Mouse (Mus musculus) adipocyte (in vitro differentiated cells): ENCODE results near the gene Shoc2.
"Not testable (repeated sequence)": the region's sequence is repeated elsewhere in the genome, so short reads cannot be mapped to it uniquely, and the experiment has no call there.

Experiments used
- DNase-seq: peaks from one replicate; pipeline ENCODE4 v3.0.0-alpha.2; 2016; ENCODE audit warnings: low spot score

Shoc2 gene

DNA sequence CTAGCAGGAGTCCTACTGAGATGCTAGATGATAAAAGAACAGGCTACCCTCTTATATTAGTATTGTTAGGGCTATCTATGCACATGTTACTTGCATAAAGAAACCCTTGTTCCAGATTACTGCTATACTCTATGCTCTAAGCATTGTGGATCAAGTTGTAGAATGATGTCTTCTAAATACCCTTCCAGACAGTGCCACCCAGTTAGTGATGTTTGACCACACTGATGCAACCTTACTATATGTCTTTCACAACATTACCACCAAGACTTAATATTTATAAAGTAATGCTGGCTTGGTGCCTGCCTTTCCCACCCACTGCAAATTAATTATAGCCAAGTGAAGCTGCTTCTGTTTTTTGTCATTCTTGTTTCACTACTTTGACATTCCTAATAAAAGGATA, 11.1 kb upstream of the Shoc2 start:
- no peak for DNase-seq

- peak; percentile 52 for DNase-seq
These were observed 10.1 kb upstream of the Shoc2 start for GRCm38 (mm10) chr19:53934046-53934445.

DNA sequence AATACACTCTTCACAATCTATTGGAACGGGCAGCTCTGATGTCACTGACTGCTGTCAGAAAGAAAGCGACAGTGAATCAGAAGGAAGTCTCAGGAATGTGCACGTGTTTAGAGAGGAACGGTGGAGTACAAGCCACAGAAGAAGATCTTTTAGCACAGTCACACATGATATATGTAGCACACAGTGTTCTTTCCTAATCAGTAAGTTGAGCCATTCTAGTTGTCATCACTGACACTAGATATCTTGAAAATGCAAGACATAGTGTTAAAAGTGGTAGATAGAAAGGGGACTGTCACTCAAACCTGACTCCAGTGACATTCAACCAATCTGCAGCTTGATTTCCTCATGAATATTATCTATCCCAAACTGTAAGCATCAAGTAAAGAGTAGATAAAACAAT, 4.6 kb upstream of the Shoc2 start:
- DNase-seq: no peak

- DNase-seq: no peak
These were observed 3.0 kb upstream of the Shoc2 start for GRCm38 (mm10) chr19:53941139-53941538.

- no peak for DNase-seq
These were observed 1.8 kb upstream of the Shoc2 start for GRCm38 (mm10) chr19:53942342-53942741.

GRCm38 (mm10) chr19:53944786-53945169, 672 bp downstream of the Shoc2 start:
- no peak for DNase-seq

DNA sequence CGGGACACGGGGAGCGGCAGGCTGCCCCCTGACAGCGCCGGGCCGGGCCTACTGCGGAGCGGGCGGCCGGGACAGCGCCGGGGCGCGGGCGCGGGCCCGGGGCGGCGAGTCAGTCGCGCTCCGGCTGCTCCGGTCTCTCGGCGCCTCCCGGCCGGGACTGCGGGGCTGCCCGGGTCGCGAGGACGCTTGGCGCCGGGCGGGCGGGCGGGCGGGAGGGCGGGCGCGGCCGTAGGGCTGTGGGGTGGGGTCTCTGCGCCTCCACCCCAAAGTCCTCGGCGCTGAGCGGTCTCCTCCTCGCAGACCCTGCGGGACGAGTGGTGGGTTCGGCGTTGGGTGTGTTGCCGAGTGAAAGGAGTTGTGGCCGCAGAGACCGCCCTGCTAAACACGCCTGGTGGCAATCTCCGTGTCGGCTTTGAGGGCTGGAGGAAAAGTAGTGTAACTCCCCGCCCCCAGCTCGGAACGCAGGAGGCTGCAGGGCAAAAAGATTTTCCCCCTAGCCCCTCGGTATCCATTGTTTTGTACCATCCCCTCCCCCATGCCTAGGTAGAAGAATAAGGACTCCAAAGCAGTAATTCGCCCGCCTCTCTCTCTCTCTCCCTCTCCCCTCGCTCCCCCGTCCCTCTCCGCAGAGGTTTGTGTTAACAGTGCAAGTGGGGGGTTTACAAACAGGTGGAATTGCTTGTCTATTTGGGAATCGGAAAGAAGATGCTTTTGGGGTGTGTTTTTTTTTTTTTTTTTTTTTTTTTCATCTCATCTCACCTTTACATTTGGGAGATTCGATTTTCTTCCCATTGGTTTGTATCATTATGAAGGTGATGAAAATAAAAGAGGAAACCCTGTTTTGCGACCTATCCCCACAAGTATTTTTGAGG, 1.3 kb downstream of the Shoc2 start:
- DNase-seq: peak; percentile 51

GRCm38 (mm10) chr19:53957513-53957912, 13.4 kb downstream of the Shoc2 start:
- no peak for DNase-seq

DNA sequence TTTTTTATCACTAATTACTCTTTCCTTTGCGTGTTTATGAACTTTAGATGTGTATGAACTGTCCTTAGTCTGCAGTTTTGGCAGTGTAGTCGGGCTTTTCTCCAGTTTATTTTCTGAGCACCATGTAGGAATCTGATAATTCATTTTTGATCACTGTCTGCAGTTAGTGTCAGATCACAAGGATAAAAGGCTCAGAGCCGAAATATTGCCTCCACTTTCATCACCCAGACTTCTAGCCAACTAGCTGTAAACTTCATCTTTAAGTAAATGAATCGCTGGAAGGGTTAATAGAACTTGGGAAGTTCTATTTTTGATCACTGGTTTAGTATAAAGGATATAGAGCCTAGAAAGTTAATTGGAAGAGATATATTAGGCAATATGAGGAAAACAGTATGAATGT, 18.4 kb downstream of the Shoc2 start:
- DNase-seq: no peak

- not testable (repeated sequence) for DNase-seq
These were observed 20.2 kb downstream of the Shoc2 start for GRCm38 (mm10) chr19:53964347-53964746.

GRCm38 (mm10) chr19:53964910-53965633, 21.0 kb downstream of the Shoc2 start:
- DNase-seq: no peak

DNA sequence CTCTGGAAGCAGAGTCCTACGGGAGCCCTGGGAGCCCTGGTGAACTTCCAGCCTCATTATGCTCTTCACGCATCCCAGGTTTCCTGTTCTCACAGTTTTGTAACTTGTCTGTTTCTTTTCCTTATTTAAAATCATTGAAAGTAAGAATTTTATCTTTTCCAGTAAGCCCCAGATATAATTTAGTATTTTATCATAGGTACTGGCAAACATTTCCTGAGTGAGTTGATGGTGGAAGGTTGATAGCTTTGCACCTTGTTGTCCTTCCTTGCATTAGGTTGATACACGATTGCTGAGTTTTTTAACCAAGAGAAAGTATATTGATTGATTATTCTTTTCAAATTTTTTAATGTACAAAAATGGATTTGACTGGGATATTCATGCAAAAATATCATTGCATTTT, 25.1 kb downstream of the Shoc2 start:
- no peak for DNase-seq

- no peak for DNase-seq
These were observed 27.8 kb downstream of the Shoc2 start for GRCm38 (mm10) chr19:53971938-53972337.

DNA sequence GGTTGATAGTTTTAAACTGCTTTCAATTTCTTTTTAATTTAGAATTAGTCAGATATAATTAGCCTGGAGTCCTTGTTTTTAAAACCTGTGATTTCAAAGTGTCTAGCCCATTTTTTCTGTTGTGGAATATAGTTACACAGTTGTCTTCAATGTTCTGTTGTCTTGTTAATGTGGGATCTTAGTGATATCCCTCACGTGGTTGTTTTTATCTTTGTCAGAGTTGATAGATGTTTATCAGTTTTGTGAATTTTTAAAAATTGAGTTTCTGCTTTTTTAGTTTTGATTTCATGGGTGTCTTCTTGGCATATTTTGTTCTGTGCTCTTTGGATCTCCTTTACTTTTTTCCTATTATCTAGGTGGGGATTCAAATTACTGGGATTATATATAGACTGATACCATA, 29.6 kb downstream of the Shoc2 start:
- DNase-seq: no peak

DNA sequence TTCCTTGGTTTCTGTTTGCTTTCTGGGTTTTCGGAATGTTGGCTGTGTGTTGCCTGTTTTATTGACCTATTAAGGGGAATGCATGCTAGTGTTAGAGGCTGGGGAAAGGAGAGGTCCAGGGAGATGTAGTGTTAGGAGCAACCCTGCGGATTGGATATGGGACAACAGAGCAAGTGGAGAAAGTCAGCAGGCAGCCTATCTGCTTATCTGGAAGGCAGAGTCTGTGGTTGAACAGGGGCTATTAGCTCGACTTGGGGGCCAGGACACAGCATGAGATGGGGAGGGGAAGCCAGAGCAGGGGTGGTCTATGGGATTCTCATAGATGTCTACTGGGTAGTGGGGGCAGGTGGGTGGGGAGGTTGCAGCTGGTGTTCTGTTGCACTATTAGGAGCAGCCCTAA, 37.9 kb downstream of the Shoc2 start:
- no peak for DNase-seq

DNA sequence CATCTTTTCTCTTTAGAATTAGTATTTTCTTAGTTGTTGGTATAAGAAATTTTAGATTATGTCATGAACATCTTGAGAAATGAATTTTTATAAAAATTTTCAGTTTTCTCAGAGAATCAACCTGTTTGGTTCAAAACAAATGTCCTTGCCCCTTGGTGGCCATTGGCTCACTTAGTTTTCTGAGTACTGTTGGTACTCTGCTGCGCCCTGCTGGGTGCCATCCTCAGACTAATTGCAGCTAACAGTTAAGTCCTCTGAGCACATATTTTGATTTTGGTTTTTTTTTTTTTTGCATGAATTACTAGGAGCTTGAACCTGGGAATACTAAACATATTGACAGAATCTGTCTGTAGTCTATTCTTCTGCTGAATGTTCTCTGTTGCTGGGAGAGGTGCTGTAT, 39.2 kb downstream of the Shoc2 start:
- peak; percentile 69 for DNase-seq

GRCm38 (mm10) chr19:53984628-53985027, 40.5 kb downstream of the Shoc2 start:
- no peak for DNase-seq

DNA sequence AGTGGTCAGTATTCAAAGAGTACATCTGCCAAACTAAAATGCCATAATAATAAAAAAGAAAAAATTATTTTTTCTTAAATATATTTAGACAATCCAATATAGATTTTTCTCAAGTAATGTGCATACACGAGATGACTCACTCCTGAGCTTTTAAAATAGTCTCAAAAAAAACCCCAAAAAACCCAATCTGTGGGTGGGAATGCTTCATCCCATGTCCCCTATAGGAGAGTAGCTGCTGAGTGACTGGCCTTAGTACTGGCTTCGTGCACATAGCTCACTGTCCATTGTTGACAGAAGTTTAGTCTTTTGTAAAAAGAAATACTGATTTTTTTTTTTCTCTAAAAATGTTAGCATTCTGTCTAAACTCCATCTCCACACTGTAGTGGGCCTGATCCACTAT, 46.4 kb downstream of the Shoc2 start:
- no peak for DNase-seq

GRCm38 (mm10) chr19:53993860-53994259, 49.8 kb downstream of the Shoc2 start:
- no peak for DNase-seq

- no peak for DNase-seq
These were observed 50.2 kb downstream of the Shoc2 start for GRCm38 (mm10) chr19:53994276-53994675.

GRCm38 (mm10) chr19:54010973-54011372, 66.9 kb downstream of the Shoc2 start:
- DNase-seq: no peak

- no peak for DNase-seq
These were observed 70.9 kb downstream of the Shoc2 start for GRCm38 (mm10) chr19:54014999-54015398.

- DNase-seq: no peak
These were observed 71.4 kb downstream of the Shoc2 start for GRCm38 (mm10) chr19:54015503-54015902.
